Mouse (Mus musculus): ENCODE results near the gene Zfand3. TPM values are rescaled to one million over a fixed set of nuclear protein-coding genes. Genes with fewer than 3 reads are reported as not detected.

Zfand3 gene
- polyA plus RNA-seq, 2 experiments = 9.6 to 19.2 TPM

DNA sequence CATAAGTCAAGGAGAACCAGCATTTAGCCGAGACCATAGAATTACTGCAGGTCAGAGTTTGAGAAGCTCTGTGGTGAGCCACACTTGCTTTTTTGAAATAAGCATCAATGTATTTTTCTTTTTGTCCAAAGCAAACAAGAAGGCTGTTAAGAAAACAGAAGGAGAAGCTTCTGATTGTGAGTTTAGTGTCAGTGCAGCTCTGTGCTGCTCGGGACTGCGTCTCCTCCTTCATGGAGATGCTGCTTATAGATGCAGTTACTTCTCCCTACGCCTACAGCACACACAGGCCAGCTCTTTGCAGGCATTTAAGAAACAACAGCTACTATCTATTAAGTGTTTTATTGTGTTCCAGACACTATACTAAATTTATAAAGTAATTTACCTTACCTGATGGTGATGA lies 107.5 kb downstream of the Zfand3 start:
- Histone ChIP-seq H3K27me3 (ENCODE audit: control insufficient read depth, insufficient read depth, low read length) (no peaks in the 10 kb centered on the region), H3K4me1 (replicated peaks; ENCODE audit: control insufficient read depth in 2 of 2, insufficient read depth in 2 of 2, low read length in 1 of 2) (peaks cover 5 to 14% of the 10 kb centered on the region in 2 experiments; a peak in 3 of 4 replicates), H3K9ac (replicated peaks) (no peak overlapping the region), H3K4me2 (ENCODE audit: low read depth) (no peak overlapping the region), H3K36me3 (replicated peaks; ENCODE audit: control insufficient read depth, insufficient read depth, low read depth) (no peaks in the 10 kb centered on the region), H3K9me3 (ENCODE audit: control insufficient read depth, low read length) (no peaks in the 10 kb centered on the region), H3K27ac (no peak overlapping the region), H3K4me3 (ENCODE audit: insufficient read depth in 1 of 2, low read depth in 2 of 2, low read length in 2 of 2) (no peak overlapping the region)
- ATAC-seq (ENCODE audit: insufficient read depth) (no peak), DNase-seq (ENCODE audit: low read depth in 3 of 3, low spot score in 3 of 3) (no peak)
- 69% methylated on average over 4 of the region's 4 CpGs for WGBS (ENCODE audit: insufficient replicate concordance)
- no peak for TF ChIP-seq EP300 (IDR thresholded peaks at IDR 0.05; ENCODE audit: low read depth)
- no peak for TF ChIP-seq CTCF (IDR thresholded peaks at IDR 0.05; ENCODE audit: low read depth)

DNA sequence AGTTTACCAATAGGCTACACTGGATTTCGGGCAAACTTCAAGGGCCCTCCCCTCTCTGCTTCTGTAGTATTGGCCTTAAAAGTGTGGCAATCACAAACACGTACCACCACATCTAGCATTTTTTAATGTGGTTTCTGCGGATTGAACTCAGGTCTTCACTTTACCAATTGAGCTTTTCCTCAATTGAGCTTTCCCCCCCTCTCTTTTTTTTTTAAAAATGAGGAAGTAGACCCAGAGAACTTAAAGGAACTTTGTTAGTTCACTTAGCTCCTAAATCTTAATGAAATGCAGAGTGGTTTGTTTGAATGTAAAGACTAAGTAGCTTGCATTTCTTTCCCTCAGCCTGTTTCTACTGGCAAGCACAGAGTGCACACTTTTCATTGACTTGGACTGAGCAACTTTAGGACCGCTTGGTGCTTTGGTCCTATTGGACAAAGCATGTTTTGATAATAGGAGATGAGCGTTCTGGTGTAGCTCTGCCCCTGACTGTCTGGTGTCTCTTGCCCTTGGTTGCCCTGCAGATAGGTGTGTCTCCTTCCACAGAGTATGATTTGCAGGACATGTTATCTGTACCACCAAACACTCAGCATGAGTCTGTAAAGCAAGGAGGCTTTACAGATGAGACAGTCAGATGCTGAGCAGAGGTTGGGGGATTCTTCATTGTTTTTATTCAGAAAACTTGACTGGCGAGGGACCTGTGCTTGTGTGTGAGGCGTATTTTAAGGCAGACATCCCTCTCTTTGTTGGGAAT lies 108.2 kb downstream of the Zfand3 start:
- ATAC-seq (ENCODE audit: insufficient read depth) (peak; percentile 55), DNase-seq (ENCODE audit: low read depth in 3 of 3, low spot score in 3 of 3) (peak in 1 of 3 experiments; percentile 13)
- WGBS (ENCODE audit: insufficient replicate concordance) = 38% methylated on average over 7 of the region's 7 CpGs
- Histone ChIP-seq H3K4me2 (ENCODE audit: low read depth) (no peak overlapping the region), H3K4me1 (replicated peaks; ENCODE audit: control insufficient read depth in 2 of 2, insufficient read depth in 2 of 2, low read length in 1 of 2) (peaks cover 5 to 14% of the 10 kb centered on the region in 2 experiments; a peak in 3 of 4 replicates), H3K9me3 (ENCODE audit: control insufficient read depth, low read length) (no peaks in the 10 kb centered on the region), H3K27ac (no peak overlapping the region), H3K4me3 (ENCODE audit: insufficient read depth in 1 of 2, low read depth in 2 of 2, low read length in 2 of 2) (no peak overlapping the region), H3K27me3 (ENCODE audit: control insufficient read depth, insufficient read depth, low read length) (no peaks in the 10 kb centered on the region), H3K36me3 (replicated peaks; ENCODE audit: control insufficient read depth, insufficient read depth, low read depth) (no peaks in the 10 kb centered on the region), H3K9ac (replicated peaks) (no peak overlapping the region)
- TF ChIP-seq EP300 (IDR thresholded peaks at IDR 0.05; ENCODE audit: low read depth) (peak; percentile 37; the same call in 1 of the 2 replicates), CTCF (IDR thresholded peaks at IDR 0.05; ENCODE audit: low read depth) (no peak)

DNA sequence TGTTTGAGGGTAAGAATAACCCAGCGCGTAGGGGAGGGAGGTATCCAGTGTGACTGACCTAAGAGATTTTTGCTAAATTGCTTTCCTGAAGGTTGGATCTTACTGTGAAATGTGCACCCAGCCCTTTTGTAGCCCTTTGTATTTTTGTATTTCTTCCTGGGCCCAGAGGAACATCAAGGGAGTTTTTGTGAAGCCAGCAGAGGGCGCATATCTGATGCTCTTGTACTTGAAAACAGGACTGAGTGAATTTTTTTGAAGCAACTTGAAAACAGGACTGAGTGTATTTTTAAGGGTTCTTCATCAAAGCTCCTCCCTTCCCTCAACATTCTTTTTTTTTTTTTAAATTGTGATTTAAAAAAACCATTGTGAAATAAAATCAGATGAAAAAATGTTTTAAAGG lies 110.2 kb downstream of the Zfand3 start:
- no peak for TF ChIP-seq EP300 (IDR thresholded peaks at IDR 0.05; ENCODE audit: low read depth)
- peak; percentile 40 for TF ChIP-seq CTCF (IDR thresholded peaks at IDR 0.05; ENCODE audit: low read depth)
- Histone ChIP-seq H3K4me2 (ENCODE audit: low read depth) (no peak overlapping the region), H3K36me3 (replicated peaks; ENCODE audit: control insufficient read depth, insufficient read depth, low read depth) (no peaks in the 10 kb centered on the region), H3K9me3 (ENCODE audit: control insufficient read depth, low read length) (no peaks in the 10 kb centered on the region), H3K9ac (replicated peaks) (no peak overlapping the region), H3K27me3 (ENCODE audit: control insufficient read depth, insufficient read depth, low read length) (no peaks in the 10 kb centered on the region), H3K4me3 (ENCODE audit: insufficient read depth in 1 of 2, low read depth in 2 of 2, low read length in 2 of 2) (no peak overlapping the region), H3K27ac (no peak overlapping the region), H3K4me1 (replicated peaks; ENCODE audit: control insufficient read depth in 2 of 2, insufficient read depth in 2 of 2, low read length in 1 of 2) (peaks cover 5 to 14% of the 10 kb centered on the region in 2 experiments; a peak in 3 of 4 replicates)
- DNase-seq (ENCODE audit: low read depth in 3 of 3, low spot score in 3 of 3) = peak in 1 of 3 experiments; percentile 13
- 77% methylated on average over 3 of the region's 3 CpGs for WGBS (ENCODE audit: insufficient replicate concordance)
- ATAC-seq (ENCODE audit: insufficient read depth) = no peak

DNA sequence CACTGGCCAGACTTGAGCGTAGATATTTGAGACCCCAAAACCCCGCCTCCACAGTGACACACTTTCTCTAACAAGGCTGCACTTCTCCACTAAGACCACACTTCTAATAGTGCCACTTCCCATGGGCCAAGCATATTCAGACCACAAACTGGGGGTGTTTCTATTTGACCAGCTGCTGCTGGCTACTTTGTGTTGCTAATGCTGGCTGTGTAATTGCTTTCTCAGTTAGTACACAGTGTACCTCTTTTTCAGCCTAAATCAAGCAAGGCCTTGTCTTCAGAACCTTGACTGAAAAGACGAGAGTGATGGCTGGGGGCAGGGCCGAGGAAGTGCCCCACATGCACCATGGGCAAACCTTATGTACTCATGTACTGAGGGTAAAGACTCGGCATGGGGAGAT lies 111.7 kb downstream of the Zfand3 start:
- TF ChIP-seq EP300 (IDR thresholded peaks at IDR 0.05; ENCODE audit: low read depth) (no peak), CTCF (IDR thresholded peaks at IDR 0.05; ENCODE audit: low read depth) (no peak)
- Histone ChIP-seq H3K27me3 (ENCODE audit: control insufficient read depth, insufficient read depth, low read length) (no peaks in the 10 kb centered on the region), H3K4me2 (ENCODE audit: low read depth) (no peak overlapping the region), H3K9me3 (ENCODE audit: control insufficient read depth, low read length) (no peaks in the 10 kb centered on the region), H3K4me1 (replicated peaks; ENCODE audit: control insufficient read depth in 2 of 2, insufficient read depth in 2 of 2, low read length in 1 of 2) (peaks cover 13 to 21% of the 10 kb centered on the region in 2 experiments; a peak in 3 of 4 replicates), H3K9ac (replicated peaks) (no peak overlapping the region), H3K36me3 (replicated peaks; ENCODE audit: control insufficient read depth, insufficient read depth, low read depth) (no peaks in the 10 kb centered on the region), H3K27ac (no peak overlapping the region), H3K4me3 (ENCODE audit: insufficient read depth in 1 of 2, low read depth in 2 of 2, low read length in 2 of 2) (no peak overlapping the region)
- ATAC-seq (ENCODE audit: insufficient read depth) = no peak
- no peak for DNase-seq (ENCODE audit: low read depth in 3 of 3, low spot score in 3 of 3)
- WGBS (ENCODE audit: insufficient replicate concordance) = 84% methylated on average over 5 of the region's 5 CpGs

DNA sequence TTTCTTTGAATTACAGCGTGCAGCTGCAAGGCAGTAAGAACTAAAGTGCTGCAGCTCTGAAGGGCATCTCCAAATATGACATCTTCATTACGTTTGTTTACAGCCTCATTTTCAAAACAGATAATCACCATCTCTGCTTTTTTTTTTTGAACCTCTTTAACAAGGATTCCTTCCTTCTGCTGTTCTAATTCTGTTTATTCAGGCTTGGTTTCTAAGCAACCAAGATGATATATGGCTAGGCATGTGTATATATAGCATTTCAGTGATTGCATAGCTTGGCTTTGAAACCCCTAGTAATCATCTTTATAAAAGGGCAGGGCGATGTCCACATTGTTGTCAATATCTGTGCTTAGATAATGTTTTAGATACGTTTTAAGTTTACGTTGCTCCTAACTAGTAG lies 113.5 kb downstream of the Zfand3 start:
- no peaks in the 10 kb centered on the region for H3K9me3 ChIP-seq (ENCODE audit: control insufficient read depth, low read length)
- H3K9ac ChIP-seq (replicated peaks) = no peak overlapping the region
- no peak overlapping the region for H3K27ac ChIP-seq
- TF ChIP-seq EP300 (IDR thresholded peaks at IDR 0.05; ENCODE audit: low read depth) = no peak
- H3K27me3 ChIP-seq (ENCODE audit: control insufficient read depth, insufficient read depth, low read length) = no peaks in the 10 kb centered on the region
- 74% methylated on average over 5 of the region's 5 CpGs for WGBS (ENCODE audit: insufficient replicate concordance)
- no peaks in the 10 kb centered on the region for H3K36me3 ChIP-seq (replicated peaks; ENCODE audit: control insufficient read depth, insufficient read depth, low read depth)
- no peak overlapping the region for H3K4me2 ChIP-seq (ENCODE audit: low read depth)
- H3K4me1 ChIP-seq (replicated peaks; ENCODE audit: control insufficient read depth in 2 of 2, insufficient read depth in 2 of 2, low read length in 1 of 2) = peaks cover 16 to 26% of the 10 kb centered on the region in 2 experiments
- ATAC-seq (ENCODE audit: insufficient read depth) (no peak), DNase-seq (ENCODE audit: low read depth in 3 of 3, low spot score in 3 of 3) (no peak)
- no peak overlapping the region for H3K4me3 ChIP-seq (ENCODE audit: insufficient read depth in 1 of 2, low read depth in 2 of 2, low read length in 2 of 2)

All from liver, embryonic 14.5 days (tissue).